Comparison of ENCODE assay signal across 18 mouse cellular contexts in genomic region chr1:177141468-177141867, GRCm38 (mm10).
"Had no signal": no experiment of that assay in that cellular context is flagged by ENCODE, and none has a peak within 500 bp of the region (broad histone marks: within the 10 kb centered on the region; RNA-seq: fewer than 3 reads in every experiment).

No protein-coding gene starts in this region.

- H3K9me3 ChIP-seq: kidney, embryonic 15.5 days; liver, embryonic 13.5 days; midbrain, embryonic 12.5 days; midbrain, embryonic 15.5 days; neural tube, embryonic 13.5 days had no signal

- H3K4me2 ChIP-seq: kidney, embryonic 15.5 days; liver, embryonic 13.5 days; lung, embryonic 14.5 days; midbrain, embryonic 12.5 days; midbrain, embryonic 15.5 days; neural tube, embryonic 13.5 days had no signal

- H3K27me3 ChIP-seq: kidney, embryonic 15.5 days; liver, embryonic 13.5 days; midbrain, embryonic 12.5 days; midbrain, embryonic 15.5 days; neural tube, embryonic 13.5 days had no signal

- H3K27ac ChIP-seq: kidney, embryonic 15.5 days; liver, embryonic 13.5 days; midbrain, embryonic 12.5 days; midbrain, embryonic 15.5 days; neural tube, embryonic 13.5 days had no signal

- H3K36me3 ChIP-seq: kidney, embryonic 15.5 days; liver, embryonic 13.5 days; midbrain, embryonic 12.5 days; midbrain, embryonic 15.5 days; neural tube, embryonic 13.5 days had no signal

- DNase-seq: kidney, adult 11 months; kidney, adult 8-10 months; kidney, postnatal 10 days; kidney, postnatal 36 days; liver, embryonic 13.5 days; lung, embryonic 14.5 days; lung, postnatal 10 days; lung, postnatal 36 days; retina, postnatal 1 day; right cerebral cortex, postnatal 25 days; spleen, adult 18-20 months; thymus, adult 18-20 months; thymus, postnatal 36 days had no signal

- H3K4me1 ChIP-seq: kidney, embryonic 15.5 days; liver, embryonic 13.5 days; midbrain, embryonic 12.5 days; midbrain, embryonic 15.5 days; neural tube, embryonic 13.5 days had no signal

- ATAC-seq: midbrain, embryonic 15.5 days had no signal

- H3K4me3 ChIP-seq: kidney, embryonic 15.5 days; liver, embryonic 13.5 days; midbrain, embryonic 12.5 days; midbrain, embryonic 15.5 days; myocyte; neural tube, embryonic 13.5 days had no signal

- H3K9ac ChIP-seq: kidney, embryonic 15.5 days; liver, embryonic 13.5 days; lung, embryonic 14.5 days; midbrain, embryonic 12.5 days; midbrain, embryonic 15.5 days; neural tube, embryonic 13.5 days had no signal
